Mouse (Mus musculus) hindbrain, embryonic 10.5 days (tissue): ENCODE measurements around the gene Kcnk5. TPM values are rescaled to one million over a fixed set of nuclear protein-coding genes. Genes with fewer than 3 reads are reported as not detected.
A peak's percentile ranks its signal among the peaks of the same experiment; 100 is the strongest.

Experiments
- DNase-seq: peaks from one replicate; pipeline ENCODE4 v3.0.0-alpha.2; 2017; ENCODE audit warnings: low spot score
- H3K27ac ChIP-seq: fragments of 300-500 bp; sonication (generic); 2 replicates; pipeline ENCODE4 v1.5.1; 2016; ENCODE audit warnings: mild to moderate bottlenecking, moderate library complexity
- H3K27me3 ChIP-seq: fragments of 300-500 bp; sonication (generic); 2 replicates; pipeline ENCODE4 v1.6.1; 2016; ENCODE audit warnings: mild to moderate bottlenecking; ENCODE audit not compliant: poor library complexity, insufficient read depth, severe bottlenecking
- H3K36me3 ChIP-seq: fragments of 300-500 bp; sonication (generic); 2 replicates; pipeline ENCODE4 v1.6.1; 2016; ENCODE audit warnings: mild to moderate bottlenecking, moderate library complexity
- H3K4me1 ChIP-seq: fragments of 300-500 bp; sonication (generic); replicated peaks from 2 replicates; pipeline ENCODE4 v1.6.1; 2016; ENCODE audit warnings: mild to moderate bottlenecking
- H3K4me3 ChIP-seq: fragments of 300-500 bp; sonication (generic); 2 replicates; pipeline ENCODE4 v1.5.1; 2016; ENCODE audit warnings: mild to moderate bottlenecking, moderate library complexity
- H3K9me3 ChIP-seq: fragments of 300-500 bp; sonication (generic); 2 replicates; pipeline ENCODE4 v1.6.1; 2016; ENCODE audit warnings: mild to moderate bottlenecking, moderate library complexity
- WGBS: fragments of 180-500 bp; shearing (Covaris S2); methylation state at CpG from one replicate; pipeline ENCODE4 v1.1.7; 2016; 5-methylcytosine and 5-hydroxymethylcytosine counted together
- polyA plus RNA-seq: library from polyadenylated mRNA; unstranded; fragments of >200 nt; fragmentation: Nextera tagmentation; extraction: Ambion mirVana; gene quantifications from 2 replicates; pipeline ENCODE4 v1.2.1, GENCODE M21; 2016

Kcnk5 gene
- polyA plus RNA-seq, 1 experiment from 2014 or later, result 13.5 TPM

DNA sequence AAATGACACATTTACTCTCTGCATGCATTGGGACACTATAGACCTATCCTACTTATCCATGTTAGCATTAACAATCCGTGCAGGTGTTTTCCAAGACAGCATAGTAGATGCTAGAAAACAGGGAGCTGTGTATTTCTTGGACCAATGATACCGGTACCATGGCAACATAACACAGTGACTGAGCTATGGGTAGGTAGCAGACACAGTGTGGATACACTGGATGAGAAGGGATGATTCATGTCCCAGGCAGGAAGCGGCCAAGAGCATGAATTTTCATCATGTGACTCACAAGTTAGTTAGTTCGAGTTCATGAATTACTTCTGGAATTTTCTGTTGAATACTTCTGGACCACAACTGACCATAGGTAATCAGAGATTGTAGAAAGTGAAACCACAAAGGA is 26.7 kb downstream of the Kcnk5 start:
- Histone ChIP-seq H3K27ac (no peak overlapping the region), H3K4me3 (no peak overlapping the region), H3K4me1 (peaks cover 42% of the 10 kb centered on the region), H3K27me3 (no peaks in the 10 kb centered on the region), H3K9me3 (no peaks in the 10 kb centered on the region), H3K36me3 (no peaks in the 10 kb centered on the region)
- 92% methylated on average over 4 of the region's 4 CpGs for WGBS
- no peak for DNase-seq

DNA sequence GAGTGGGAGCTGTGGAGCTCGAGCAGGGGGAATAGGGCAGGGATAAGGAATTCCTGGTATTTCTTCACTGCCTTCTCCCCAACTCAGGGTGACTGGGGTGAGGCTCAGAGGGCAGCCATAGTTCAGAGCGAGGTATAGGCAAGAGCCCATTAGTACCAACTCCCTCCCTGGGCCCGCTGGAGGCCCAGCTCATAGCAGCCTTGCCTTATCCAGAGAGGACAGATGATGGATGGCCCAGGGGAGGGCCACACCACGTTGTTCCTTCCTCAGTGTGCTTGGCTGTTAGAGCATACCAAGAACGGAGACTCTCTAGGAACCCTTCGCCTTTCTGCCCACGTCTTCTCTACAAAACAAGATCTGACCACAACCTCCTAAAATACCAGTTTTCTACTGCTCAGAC is 27.4 kb downstream of the Kcnk5 start:
- no peak for DNase-seq
- Histone ChIP-seq H3K4me3 (no peak overlapping the region), H3K4me1 (peaks cover 35% of the 10 kb centered on the region), H3K9me3 (no peaks in the 10 kb centered on the region), H3K27me3 (no peaks in the 10 kb centered on the region), H3K36me3 (no peaks in the 10 kb centered on the region), H3K27ac (peak overlapping the region; percentile 29)
- WGBS, result 63% methylated on average over 7 of the region's 7 CpGs

DNA sequence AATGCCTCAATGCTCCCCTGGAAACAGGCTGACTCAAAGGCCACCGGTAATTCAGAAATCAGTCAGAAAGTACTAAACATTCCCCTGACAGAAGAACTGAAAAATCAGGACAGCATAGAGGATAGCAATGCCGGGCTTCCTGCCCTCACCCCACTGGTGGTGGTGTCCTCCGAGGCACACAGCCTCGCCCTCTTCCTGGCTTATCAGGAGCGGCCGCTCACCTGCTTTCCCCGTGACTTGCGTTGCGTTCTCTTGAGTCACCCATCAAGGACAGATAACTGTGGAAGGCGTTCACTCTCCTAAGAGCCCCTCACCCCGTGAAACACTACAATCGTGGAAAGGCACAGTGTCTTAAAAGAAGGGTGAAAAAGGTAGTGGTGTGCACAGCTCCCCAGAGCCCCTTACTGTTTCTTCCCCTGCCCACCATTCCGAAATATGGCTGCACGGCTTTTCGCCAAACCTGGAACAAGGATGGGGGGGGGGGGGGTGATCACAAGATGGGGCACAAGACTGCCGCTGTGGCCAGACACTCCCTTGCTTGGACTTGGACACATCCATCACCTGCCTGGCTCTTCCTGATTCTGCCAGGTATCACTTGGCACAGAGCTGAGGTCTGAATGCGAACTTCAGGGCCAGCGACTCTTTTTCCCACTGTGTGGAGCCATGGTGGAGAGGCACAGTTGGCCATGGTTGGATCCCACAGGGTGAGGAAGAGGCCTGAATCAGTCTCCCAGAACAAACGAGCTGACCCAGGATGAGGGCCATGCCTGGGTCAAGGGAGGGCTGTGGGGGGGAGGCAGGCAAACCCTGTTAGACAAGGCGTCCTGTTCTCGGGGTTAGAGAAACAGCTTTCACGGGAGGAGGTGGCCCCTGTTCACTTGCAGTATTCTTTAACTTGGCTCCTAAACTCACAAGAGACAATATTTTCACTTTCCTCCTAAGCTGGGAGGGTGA is 32.2 kb downstream of the Kcnk5 start:
- Histone ChIP-seq H3K4me3 (no peak overlapping the region), H3K27me3 (no peaks in the 10 kb centered on the region), H3K4me1 (peaks cover 19% of the 10 kb centered on the region), H3K27ac (no peak overlapping the region), H3K36me3 (peaks cover 25% of the 10 kb centered on the region), H3K9me3 (no peaks in the 10 kb centered on the region)
- WGBS, result 89% methylated on average over 22 of the region's 22 CpGs
- no peak for DNase-seq

DNA sequence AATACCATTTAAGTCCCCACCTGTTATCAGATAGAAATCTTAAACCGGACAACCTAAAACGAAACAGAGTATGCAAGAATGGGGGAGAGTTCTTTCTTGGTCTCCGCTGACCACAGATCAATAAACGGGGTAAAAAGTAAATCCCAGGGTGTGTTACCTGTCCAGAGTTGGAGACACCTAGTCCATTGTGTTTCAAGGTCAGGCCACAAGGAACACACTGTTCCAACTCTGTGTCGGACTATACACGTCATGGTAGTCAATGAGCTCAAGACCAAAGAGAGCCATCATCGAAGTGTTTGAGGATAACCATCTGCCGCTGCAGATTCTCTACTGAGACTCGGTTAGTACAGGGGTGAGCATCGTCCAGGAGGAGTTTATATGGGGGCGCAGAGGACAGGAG is 33.1 kb downstream of the Kcnk5 start:
- 95% methylated on average over 11 of the region's 11 CpGs for WGBS
- H3K4me3 ChIP-seq, result no peak overlapping the region

DNA sequence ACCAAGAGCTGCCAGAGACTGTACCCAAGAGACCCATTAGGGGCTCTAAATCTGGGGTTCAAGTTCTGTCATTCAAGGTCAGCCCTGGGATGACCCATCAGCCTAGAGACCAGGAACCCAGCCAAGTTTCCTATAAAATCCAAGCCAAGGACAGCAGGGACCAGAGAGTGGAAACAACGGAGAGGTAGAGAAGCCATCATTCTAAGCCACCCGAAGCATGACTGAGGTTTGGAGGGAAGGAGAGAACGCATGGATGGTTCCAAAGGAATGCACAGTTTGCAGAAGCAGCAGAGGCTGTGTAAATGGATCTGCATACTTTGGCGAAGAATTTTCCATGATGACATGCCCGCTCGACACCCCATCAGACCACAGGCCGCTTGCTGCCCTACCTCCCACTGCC is 33.8 kb downstream of the Kcnk5 start:
- no peak overlapping the region for H3K4me3 ChIP-seq
- H3K4me1 ChIP-seq, result peaks cover 23% of the 10 kb centered on the region
- no peak overlapping the region for H3K27ac ChIP-seq
- 91% methylated on average over 7 of the region's 7 CpGs for WGBS
- H3K9me3 ChIP-seq, result no peaks in the 10 kb centered on the region
- peaks cover 40% of the 10 kb centered on the region for H3K36me3 ChIP-seq
- DNase-seq, result no peak
- H3K27me3 ChIP-seq, result no peaks in the 10 kb centered on the region

More for the DNA sequence above, 33.1 kb downstream of the Kcnk5 start:
- peaks cover 33% of the 10 kb centered on the region for H3K36me3 ChIP-seq
- H3K27me3 ChIP-seq, result no peaks in the 10 kb centered on the region
- no peak overlapping the region for H3K27ac ChIP-seq
- no peaks in the 10 kb centered on the region for H3K9me3 ChIP-seq
- no peak for DNase-seq
- peaks cover 23% of the 10 kb centered on the region for H3K4me1 ChIP-seq

DNA sequence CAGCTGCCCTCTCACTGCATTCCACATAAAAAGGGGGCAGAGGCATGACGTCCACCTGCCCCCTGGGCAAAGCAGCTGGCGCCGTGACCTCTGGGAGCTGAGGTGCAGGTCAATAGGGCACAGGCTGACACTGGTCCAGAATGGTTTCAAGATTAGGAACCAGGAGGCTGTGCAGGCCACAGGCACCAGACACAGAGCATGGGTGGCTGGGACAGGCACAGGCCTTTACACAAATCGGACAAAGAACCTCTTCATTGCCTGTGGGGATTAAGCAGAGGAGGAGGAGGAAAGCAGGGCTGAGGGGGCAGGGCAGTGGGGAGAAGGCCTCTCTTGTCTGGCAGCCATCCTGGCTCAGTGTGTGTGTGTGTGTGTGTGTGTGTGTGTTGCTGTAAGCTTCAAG is 37.5 kb downstream of the Kcnk5 start:
- Histone ChIP-seq H3K4me3 (no peak overlapping the region), H3K27me3 (no peaks in the 10 kb centered on the region), H3K36me3 (peaks cover 76% of the 10 kb centered on the region), H3K4me1 (peaks cover 22% of the 10 kb centered on the region), H3K9me3 (no peaks in the 10 kb centered on the region), H3K27ac (peak overlapping the region; percentile 74)
- peak; percentile 35 for DNase-seq
- 62% methylated on average over 4 of the region's 4 CpGs for WGBS

DNA sequence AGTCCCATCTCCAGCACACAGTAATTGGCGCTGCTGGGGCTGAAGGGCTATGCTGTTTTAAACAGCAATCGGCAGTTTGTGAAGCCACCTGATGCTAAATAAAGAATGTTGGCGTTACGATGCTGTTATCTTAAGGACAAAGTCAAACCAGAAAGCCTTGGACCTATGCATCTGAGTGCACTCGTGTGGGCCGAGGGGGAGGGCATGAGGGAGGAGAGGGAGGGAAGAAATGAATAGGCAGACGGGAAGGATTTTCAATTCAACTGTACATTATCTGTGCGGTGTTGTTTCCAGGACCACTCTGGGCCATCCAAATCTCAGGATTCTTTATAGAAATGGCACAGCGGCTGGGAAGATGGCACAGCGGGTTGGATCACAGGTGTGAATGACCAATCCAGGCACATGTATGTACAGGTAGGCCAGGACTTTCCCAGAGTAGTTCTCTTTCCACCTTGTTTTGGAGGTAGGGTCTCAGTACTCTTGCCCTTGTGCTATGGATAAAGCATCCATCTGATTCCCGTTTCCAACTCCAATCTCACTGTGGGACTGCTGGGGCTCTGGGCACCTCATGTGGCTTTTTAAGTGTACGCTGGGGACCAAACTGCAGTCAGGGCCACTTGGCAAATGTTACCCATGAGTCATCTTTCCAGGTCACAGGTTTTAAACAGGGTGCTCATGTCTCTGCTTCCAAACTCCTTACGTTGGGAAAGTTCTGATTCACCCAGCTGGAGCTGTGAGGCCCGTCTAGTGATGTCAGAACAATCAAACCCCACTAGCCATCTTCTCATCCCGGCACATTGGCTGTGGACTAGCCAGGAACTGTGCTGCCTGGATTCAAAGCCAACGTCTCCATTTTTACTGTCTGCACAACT is 42.9 kb downstream of the Kcnk5 start, which contains the start of gene Saysd1:
Gene Saysd1 (minus strand): TSS at position 51 of the 872 bp plus-strand sequence.
- no peak for DNase-seq
- Histone ChIP-seq H3K4me3 (no peak within 1 kb of the TSS), H3K27me3 (no peaks in the 10 kb centered on the region), H3K9me3 (no peaks in the 10 kb centered on the region), H3K4me1 (peaks cover 11% of the 10 kb centered on the region; the same call in 1 of the 2 replicates), H3K36me3 (peaks cover 48% of the 10 kb centered on the region), H3K27ac (no peak within 1 kb of the TSS)
- 90% methylated on average over 16 of the region's 16 CpGs for WGBS

DNA sequence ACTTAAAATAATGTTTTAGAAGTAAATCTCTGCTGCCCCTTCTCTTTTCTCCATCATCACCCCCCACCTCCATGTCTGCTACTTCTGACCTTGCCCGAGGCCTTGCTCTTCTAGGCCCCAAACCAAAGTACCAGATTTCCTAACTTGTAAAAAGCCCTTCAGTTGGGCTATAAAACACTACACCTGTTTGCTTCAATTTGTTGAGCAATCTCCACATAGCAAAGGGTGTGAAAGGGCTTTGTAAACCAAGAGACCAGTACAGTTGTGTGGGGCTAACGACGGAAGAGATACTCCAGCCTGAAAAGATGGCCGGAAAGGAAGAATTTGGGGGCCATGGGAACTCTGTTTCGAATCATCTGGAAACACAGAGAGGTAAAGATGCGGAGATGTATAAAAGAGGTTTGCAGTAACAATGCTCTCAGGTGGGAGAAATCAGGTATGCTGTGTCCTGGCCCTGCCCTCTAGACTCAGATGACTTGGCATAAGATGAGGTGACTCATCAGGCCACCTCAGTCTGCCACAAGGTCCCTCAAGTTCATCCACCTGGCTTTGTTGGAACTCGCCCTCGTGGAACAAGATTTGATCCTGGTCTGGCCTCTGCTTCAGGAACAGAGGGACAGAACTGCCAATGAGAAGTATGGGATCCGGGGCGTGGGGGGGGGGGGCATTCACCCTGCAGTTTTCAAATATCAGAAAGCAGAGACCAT is 46.5 kb downstream of the Kcnk5 start:
- H3K9me3 ChIP-seq, result no peaks in the 10 kb centered on the region; the same call in 1 of the 2 replicates
- H3K27me3 ChIP-seq, result no peaks in the 10 kb centered on the region
- 89% methylated on average over 10 of the region's 10 CpGs for WGBS
- H3K27ac ChIP-seq, result no peak overlapping the region
- no peak for DNase-seq
- peaks cover 11% of the 10 kb centered on the region; the same call in 1 of the 2 replicates for H3K4me1 ChIP-seq
- H3K4me3 ChIP-seq, result no peak overlapping the region
- peaks cover 12% of the 10 kb centered on the region; the same call in 1 of the 2 replicates for H3K36me3 ChIP-seq

DNA sequence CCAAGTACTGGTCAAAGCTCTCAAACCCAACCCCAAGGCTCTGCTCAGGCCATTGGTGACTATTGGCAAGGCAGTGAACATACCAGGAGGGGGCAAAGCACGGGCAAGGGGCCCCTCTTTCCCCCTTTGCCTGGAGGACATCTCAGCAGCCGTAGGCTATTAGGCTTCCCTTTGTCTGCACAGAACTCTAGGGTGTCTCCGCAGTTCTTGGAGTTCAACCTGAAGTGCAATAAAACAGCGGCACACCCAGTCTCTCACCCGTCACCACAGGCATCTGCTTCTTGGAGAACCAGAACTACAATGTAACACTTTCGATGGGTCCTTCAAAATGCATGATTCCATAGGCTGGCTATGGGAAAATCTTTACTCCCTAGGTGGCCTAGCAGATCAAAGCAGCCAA is 53.4 kb downstream of the Kcnk5 start:
- Histone ChIP-seq H3K27ac (no peak overlapping the region), H3K4me1 (0 out of 2 replicates have a peak, but pooled peaks cover 2% of the 10 kb centered on the region), H3K27me3 (no peaks in the 10 kb centered on the region), H3K36me3 (no peaks in the 10 kb centered on the region), H3K9me3 (no peaks in the 10 kb centered on the region; the same call in 1 of the 2 replicates), H3K4me3 (no peak overlapping the region)
- DNase-seq, result no peak
- 88% methylated on average over 6 of the region's 6 CpGs for WGBS

DNA sequence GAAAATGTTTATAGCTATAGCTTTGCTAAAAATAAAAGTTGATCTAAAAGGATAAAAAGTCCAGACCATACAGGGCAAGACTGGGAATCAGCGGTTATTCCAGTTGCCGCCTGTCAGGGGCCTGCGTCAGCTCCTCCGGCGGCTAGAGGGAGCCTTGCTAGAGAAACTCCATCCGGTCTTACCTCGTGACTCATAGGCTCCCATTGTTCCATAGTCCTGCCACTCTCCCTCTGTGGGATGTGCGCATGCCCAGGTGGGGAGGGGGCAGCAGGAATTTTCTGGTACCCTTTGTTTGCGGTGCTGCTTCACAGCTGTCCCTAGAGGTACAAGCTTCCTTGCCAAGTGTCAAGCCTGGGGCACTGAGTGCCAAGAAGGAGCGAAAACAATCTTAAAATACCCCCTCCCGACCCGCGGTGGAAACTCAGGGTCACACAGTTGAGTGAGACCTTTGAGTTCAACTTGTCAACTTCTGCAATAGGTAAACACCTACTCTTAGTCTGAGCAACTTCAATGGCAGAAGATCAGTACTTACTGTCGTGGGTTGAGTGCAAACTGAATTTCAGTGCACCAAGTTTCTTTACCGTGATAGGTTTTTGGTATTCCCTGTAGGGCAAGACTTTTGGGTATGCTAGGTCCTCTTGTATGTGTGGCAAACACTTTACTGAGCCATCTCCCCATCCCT is 54.1 kb downstream of the Kcnk5 start:
- no peaks in the 10 kb centered on the region for H3K36me3 ChIP-seq
- H3K9me3 ChIP-seq, result no peaks in the 10 kb centered on the region; the same call in 1 of the 2 replicates
- 0 out of 2 replicates have a peak, but pooled peaks cover 2% of the 10 kb centered on the region for H3K4me1 ChIP-seq
- H3K27me3 ChIP-seq, result no peaks in the 10 kb centered on the region
- WGBS, result 79% methylated on average over 15 of the region's 15 CpGs
- DNase-seq, result no peak
- no peak overlapping the region for H3K4me3 ChIP-seq
- H3K27ac ChIP-seq, result 0 out of 2 replicates have a peak overlapping the region, but pooled peaks have one; percentile 5

DNA sequence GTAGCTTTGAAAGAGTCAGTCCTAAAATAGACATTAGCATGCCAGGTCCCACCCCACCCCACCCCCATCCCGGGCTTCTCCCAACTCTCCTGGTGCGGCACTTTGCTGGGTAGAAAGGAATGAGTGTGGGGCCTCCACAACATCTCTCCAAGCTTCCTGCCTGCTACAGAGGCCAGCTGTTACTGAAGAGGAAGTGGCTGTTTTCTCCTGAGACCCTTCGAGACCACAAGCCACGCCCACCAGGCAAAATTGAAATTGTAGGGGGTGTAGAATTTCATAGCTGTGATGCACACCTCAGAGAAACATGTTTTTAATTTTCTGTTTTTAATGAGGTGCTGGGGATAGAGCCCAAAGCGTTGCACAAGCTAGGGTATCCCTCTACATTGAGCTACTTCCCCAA is 60.7 kb downstream of the Kcnk5 start:
- no peaks in the 10 kb centered on the region for H3K36me3 ChIP-seq

DNA sequence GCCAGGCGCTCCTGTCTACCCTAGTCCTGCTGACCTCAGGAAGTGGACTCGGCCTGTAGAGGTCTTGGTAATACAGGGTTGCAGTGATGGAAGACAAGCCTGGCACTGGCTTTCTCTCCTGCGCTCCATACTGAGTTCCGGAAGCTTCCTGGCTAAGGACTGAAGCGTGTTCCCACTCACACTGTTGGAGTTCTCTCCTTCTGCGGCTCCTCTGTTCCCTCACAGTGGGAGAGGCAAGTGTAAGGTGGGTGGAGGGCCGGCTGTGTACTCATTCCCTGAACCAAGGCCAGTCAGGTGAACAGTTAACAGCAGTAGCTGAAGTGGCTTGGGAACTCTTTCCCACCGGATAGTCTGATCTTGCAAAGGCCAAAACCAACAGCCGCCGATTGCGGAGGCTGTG is 61.6 kb downstream of the Kcnk5 start:
- H3K36me3 ChIP-seq, result no peaks in the 10 kb centered on the region
- no peak overlapping the region for H3K4me3 ChIP-seq
- H3K27me3 ChIP-seq, result no peaks in the 10 kb centered on the region
- no peaks in the 10 kb centered on the region for H3K9me3 ChIP-seq
- WGBS, result 93% methylated on average over 11 of the region's 11 CpGs
- no peak for DNase-seq
- no peak overlapping the region for H3K27ac ChIP-seq
- H3K4me1 ChIP-seq, result peaks cover 17% of the 10 kb centered on the region

More for the DNA sequence above, 60.7 kb downstream of the Kcnk5 start:
- WGBS, result 80% methylated on average over 5 of the region's 5 CpGs
- no peak overlapping the region for H3K27ac ChIP-seq
- no peak overlapping the region for H3K4me3 ChIP-seq
- H3K4me1 ChIP-seq, result peaks cover 12% of the 10 kb centered on the region
- no peaks in the 10 kb centered on the region for H3K27me3 ChIP-seq
- DNase-seq, result no peak
- no peaks in the 10 kb centered on the region for H3K9me3 ChIP-seq
